Mouse (Mus musculus): Measurements from ENCODE around the gene Nol9. TPM values are rescaled to one million over a fixed set of nuclear protein-coding genes. Genes with fewer than 3 reads are reported as not detected.

Gene Nol9
- polyA plus RNA-seq, 1 experiment from 2014 or later = 30.8 TPM

- Histone ChIP-seq H3K36me3 (no peaks in the 10 kb centered on the region), H3K27ac (no peak overlapping the region), H3K9me3 (no peaks in the 10 kb centered on the region), H3K27me3 (replicated peaks) (no peaks in the 10 kb centered on the region), H3K4me3 (replicated peaks) (no peak overlapping the region), H3K4me1 (peaks cover 6% of the 10 kb centered on the region), H3K9ac (no peak overlapping the region), H3K4me2 (no peak overlapping the region)
- 81% methylated on average over 3 of the region's 3 CpGs for WGBS
- ATAC-seq (ENCODE audit: insufficient read depth, low FRiP score, low read depth) = no peak
Measured at GRCm38 (mm10) chr4:152069245-152069644, 30.1 kb downstream of the Nol9 start.

- Histone ChIP-seq H3K36me3 (no peaks in the 10 kb centered on the region), H3K4me3 (replicated peaks) (no peak overlapping the region), H3K9me3 (no peaks in the 10 kb centered on the region), H3K27me3 (replicated peaks) (no peaks in the 10 kb centered on the region), H3K27ac (no peak overlapping the region), H3K9ac (no peak overlapping the region), H3K4me1 (peaks cover 6% of the 10 kb centered on the region), H3K4me2 (no peak overlapping the region)
- WGBS = 72% methylated on average over 11 of the region's 11 CpGs
- ATAC-seq (ENCODE audit: insufficient read depth, low FRiP score, low read depth) = no peak
Measured at GRCm38 (mm10) chr4:152070494-152071396, 31.6 kb downstream of the Nol9 start.

GRCm38 (mm10) chr4:152072121-152072601 is 33.0 kb downstream of the Nol9 start, which contains the start of gene Plekhg5:
Gene Plekhg5 (plus strand): TSS chr4:152072498.
- no peaks in the 10 kb centered on the region for H3K36me3 ChIP-seq
- no peak within 1 kb of the TSS for H3K4me2 ChIP-seq
- H3K4me3 ChIP-seq (replicated peaks) = no peak within 1 kb of the TSS
- WGBS = 63% methylated on average over 10 of the region's 10 CpGs
- no peaks in the 10 kb centered on the region for H3K27me3 ChIP-seq (replicated peaks)
- no peak within 1 kb of the TSS for H3K27ac ChIP-seq
- H3K9me3 ChIP-seq = no peaks in the 10 kb centered on the region
- no peak within 1 kb of the TSS for H3K9ac ChIP-seq
- peaks cover 6% of the 10 kb centered on the region for H3K4me1 ChIP-seq
- ATAC-seq (ENCODE audit: insufficient read depth, low FRiP score, low read depth) = no peak

GRCm38 (mm10) chr4:152072655-152073054 is 33.5 kb downstream of the Nol9 start:
- H3K27ac ChIP-seq = no peak overlapping the region
- ATAC-seq (ENCODE audit: insufficient read depth, low FRiP score, low read depth) = no peak

DNA sequence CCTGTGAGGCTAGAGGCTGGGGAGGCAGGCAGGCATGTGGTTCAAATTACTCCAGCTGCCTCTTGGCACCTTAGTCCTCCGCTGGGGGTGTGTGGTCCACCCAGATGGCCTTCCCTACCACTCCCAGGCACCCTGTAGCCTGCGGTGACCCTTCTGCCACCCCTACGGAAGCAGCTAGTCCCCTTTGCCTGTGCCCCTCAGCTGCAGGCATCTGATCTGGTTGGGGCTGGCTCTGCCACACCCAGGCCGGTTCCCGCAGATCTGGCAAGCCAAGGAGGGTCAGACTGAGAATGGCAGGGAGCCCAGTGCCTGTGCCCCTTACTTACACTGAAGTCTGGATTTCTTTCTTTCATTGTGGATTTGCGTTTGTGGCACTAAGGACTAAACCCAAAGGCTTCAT is 34.6 kb downstream of the Nol9 start:
- Histone ChIP-seq H3K4me1 (peaks cover 6% of the 10 kb centered on the region), H3K27me3 (replicated peaks) (no peaks in the 10 kb centered on the region), H3K9me3 (no peaks in the 10 kb centered on the region), H3K4me2 (no peak overlapping the region), H3K9ac (no peak overlapping the region), H3K27ac (no peak overlapping the region), H3K36me3 (no peaks in the 10 kb centered on the region), H3K4me3 (replicated peaks) (no peak overlapping the region)
- 72% methylated on average over 6 of the region's 6 CpGs for WGBS
- ATAC-seq (ENCODE audit: insufficient read depth, low FRiP score, low read depth) = no peak

More at GRCm38 (mm10) chr4:152072655-152073054, 33.5 kb downstream of the Nol9 start:
- Histone ChIP-seq H3K9ac (no peak overlapping the region), H3K9me3 (no peaks in the 10 kb centered on the region), H3K36me3 (no peaks in the 10 kb centered on the region), H3K27me3 (replicated peaks) (no peaks in the 10 kb centered on the region), H3K4me1 (peaks cover 6% of the 10 kb centered on the region), H3K4me2 (no peak overlapping the region), H3K4me3 (replicated peaks) (no peak overlapping the region)
- WGBS = 62% methylated on average over 10 of the region's 10 CpGs

- Histone ChIP-seq H3K36me3 (no peaks in the 10 kb centered on the region), H3K4me3 (replicated peaks) (no peak overlapping the region), H3K27ac (no peak overlapping the region), H3K27me3 (replicated peaks) (no peaks in the 10 kb centered on the region), H3K9ac (no peak overlapping the region), H3K9me3 (no peaks in the 10 kb centered on the region), H3K4me1 (peaks cover 6% of the 10 kb centered on the region), H3K4me2 (no peak overlapping the region)
- ATAC-seq (ENCODE audit: insufficient read depth, low FRiP score, low read depth) = no peak
- 85% methylated on average over 9 of the region's 9 CpGs for WGBS
Measured at GRCm38 (mm10) chr4:152074548-152074947, 35.4 kb downstream of the Nol9 start.

DNA sequence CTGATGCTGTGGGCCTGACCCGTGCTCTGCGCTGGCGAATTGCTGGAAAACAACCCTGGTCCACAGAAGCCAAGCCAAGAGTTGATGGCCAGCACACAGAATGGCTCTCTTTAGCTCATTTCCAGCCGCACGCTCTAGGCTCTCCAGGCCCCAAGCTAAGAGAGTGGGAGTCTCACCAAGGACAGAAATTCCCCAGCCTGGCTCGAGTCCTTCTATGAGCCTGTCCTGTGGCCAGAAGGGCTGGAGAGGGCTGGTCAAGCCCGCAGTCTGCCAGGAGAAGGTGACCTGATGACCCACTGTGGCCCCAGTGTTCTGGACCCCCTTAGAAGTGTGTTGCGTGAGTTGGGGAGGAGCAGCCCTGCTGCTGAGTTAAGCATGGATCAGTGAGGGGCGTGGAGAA is 38.1 kb downstream of the Nol9 start:
- Histone ChIP-seq H3K9ac (no peak overlapping the region), H3K27ac (no peak overlapping the region), H3K9me3 (no peaks in the 10 kb centered on the region), H3K4me2 (no peak overlapping the region), H3K4me3 (replicated peaks) (no peak overlapping the region), H3K4me1 (peaks cover 6% of the 10 kb centered on the region), H3K27me3 (replicated peaks) (no peaks in the 10 kb centered on the region), H3K36me3 (no peaks in the 10 kb centered on the region)
- 89% methylated on average over 9 of the region's 9 CpGs for WGBS
- no peak for ATAC-seq (ENCODE audit: insufficient read depth, low FRiP score, low read depth)

DNA sequence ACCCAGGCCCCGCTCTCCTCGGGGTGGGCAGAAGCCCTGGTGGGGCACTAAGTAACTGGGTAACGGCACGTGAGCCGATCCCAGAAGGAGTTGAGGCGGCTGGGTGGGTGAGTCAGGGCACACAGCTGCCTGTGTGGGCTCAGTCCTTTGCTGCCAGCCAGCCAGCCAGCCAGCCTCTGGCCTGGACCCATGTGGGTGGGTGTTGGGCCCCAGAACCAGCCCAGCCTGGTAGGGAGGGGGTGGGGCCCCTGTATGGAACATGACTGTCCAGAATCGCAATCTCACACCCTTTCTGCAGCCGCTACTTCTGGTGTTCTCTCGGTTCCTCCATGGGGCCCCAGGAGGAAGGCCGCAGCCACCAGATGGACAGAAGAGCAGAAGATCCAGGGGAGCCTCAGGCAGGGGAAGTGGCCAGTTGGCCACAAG is 39.0 kb downstream of the Nol9 start:
- WGBS = 87% methylated on average over 10 of the region's 10 CpGs
- H3K4me2 ChIP-seq = no peak overlapping the region
- no peak overlapping the region for H3K4me3 ChIP-seq (replicated peaks)
- H3K36me3 ChIP-seq = no peaks in the 10 kb centered on the region
- no peaks in the 10 kb centered on the region for H3K4me1 ChIP-seq
- no peak overlapping the region for H3K9ac ChIP-seq
- ATAC-seq (ENCODE audit: insufficient read depth, low FRiP score, low read depth) = no peak
- H3K9me3 ChIP-seq = no peaks in the 10 kb centered on the region
- no peaks in the 10 kb centered on the region for H3K27me3 ChIP-seq (replicated peaks)
- H3K27ac ChIP-seq = no peak overlapping the region

DNA sequence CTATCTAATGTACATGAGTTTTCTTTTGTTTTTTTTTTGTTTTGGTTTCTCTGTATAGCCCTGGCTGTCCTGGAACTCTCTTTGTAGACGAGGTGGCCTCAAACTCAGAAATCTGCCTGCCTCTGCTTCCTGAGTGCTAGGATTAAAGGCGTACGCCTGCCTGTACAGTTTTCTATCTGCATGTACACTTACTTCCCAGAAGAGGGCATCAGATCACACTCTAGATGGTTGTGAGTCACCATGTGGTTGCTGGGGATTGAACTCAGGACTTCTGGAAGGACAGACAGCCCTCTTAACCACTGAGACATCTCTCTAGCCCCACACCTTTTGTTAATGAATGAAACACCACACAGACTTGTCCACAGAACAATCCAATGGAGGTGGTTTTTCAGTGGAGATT is 40.1 kb downstream of the Nol9 start:
- H3K4me1 ChIP-seq = no peaks in the 10 kb centered on the region
- H3K4me2 ChIP-seq = no peak overlapping the region
- no peak overlapping the region for H3K9ac ChIP-seq
- H3K27me3 ChIP-seq (replicated peaks) = no peaks in the 10 kb centered on the region
- H3K4me3 ChIP-seq (replicated peaks) = no peak overlapping the region
- no peaks in the 10 kb centered on the region for H3K9me3 ChIP-seq
- H3K27ac ChIP-seq = no peak overlapping the region
- ATAC-seq (ENCODE audit: insufficient read depth, low FRiP score, low read depth) = no peak
- WGBS = 85% methylated on average over 3 of the region's 3 CpGs
- H3K36me3 ChIP-seq = no peaks in the 10 kb centered on the region

- Histone ChIP-seq H3K9ac (no peak overlapping the region), H3K27ac (no peak overlapping the region), H3K27me3 (replicated peaks) (no peaks in the 10 kb centered on the region), H3K4me2 (no peak overlapping the region), H3K4me1 (no peaks in the 10 kb centered on the region), H3K9me3 (no peaks in the 10 kb centered on the region), H3K36me3 (no peaks in the 10 kb centered on the region), H3K4me3 (replicated peaks) (no peak overlapping the region)
- no peak for ATAC-seq (ENCODE audit: insufficient read depth, low FRiP score, low read depth)
- WGBS = 64% methylated on average over 7 of the region's 7 CpGs
Measured at GRCm38 (mm10) chr4:152079931-152080330, 40.8 kb downstream of the Nol9 start.

DNA sequence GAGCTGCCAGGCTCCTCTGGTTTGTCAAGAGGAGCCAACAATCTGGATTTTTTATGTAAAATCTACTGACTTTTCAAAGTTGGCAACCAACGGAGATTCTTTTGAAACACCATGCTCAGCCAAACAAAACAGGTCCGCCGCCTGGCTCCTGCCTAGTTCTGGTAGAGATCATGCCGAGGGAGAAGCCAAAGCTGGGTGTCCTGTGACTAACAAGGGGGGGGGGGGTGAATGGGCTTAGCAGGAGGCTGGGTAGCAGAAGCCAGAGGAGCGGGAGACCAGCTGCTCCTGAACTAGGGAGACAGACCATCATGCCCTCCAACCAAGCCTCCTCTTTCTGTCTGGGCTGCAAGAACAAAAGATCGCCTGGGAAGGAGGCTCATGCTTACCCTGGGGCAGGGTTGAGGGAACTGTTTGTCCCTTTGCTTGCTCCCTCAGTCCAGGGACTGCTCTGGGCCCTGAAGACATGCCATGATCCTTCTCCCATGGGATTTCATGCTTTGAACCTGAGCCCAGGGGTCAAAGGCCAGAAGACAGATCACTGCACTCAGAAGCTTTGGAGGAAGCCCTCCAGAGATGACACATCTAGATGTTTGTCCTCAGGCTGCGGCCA is 44.6 kb downstream of the Nol9 start:
- ATAC-seq (ENCODE audit: insufficient read depth, low FRiP score, low read depth) = no peak
- no peaks in the 10 kb centered on the region for H3K9me3 ChIP-seq
- no peak overlapping the region for H3K27ac ChIP-seq
- H3K27me3 ChIP-seq (replicated peaks) = no peaks in the 10 kb centered on the region
- H3K4me1 ChIP-seq = peaks cover 18% of the 10 kb centered on the region
- H3K9ac ChIP-seq = no peak overlapping the region
- H3K4me2 ChIP-seq = no peak overlapping the region
- H3K36me3 ChIP-seq = no peaks in the 10 kb centered on the region
- 68% methylated on average over 7 of the region's 7 CpGs for WGBS
- no peak overlapping the region for H3K4me3 ChIP-seq (replicated peaks)

GRCm38 (mm10) chr4:152084616-152085015 is 45.5 kb downstream of the Nol9 start:
- Histone ChIP-seq H3K4me3 (replicated peaks) (no peak overlapping the region), H3K27me3 (replicated peaks) (no peaks in the 10 kb centered on the region), H3K9me3 (no peaks in the 10 kb centered on the region), H3K27ac (no peak overlapping the region), H3K4me2 (no peak overlapping the region), H3K36me3 (no peaks in the 10 kb centered on the region), H3K9ac (no peak overlapping the region), H3K4me1 (peaks cover 18% of the 10 kb centered on the region)
- no peak for ATAC-seq (ENCODE audit: insufficient read depth, low FRiP score, low read depth)
- 77% methylated on average over 7 of the region's 7 CpGs for WGBS
